Mouse (Mus musculus) regulatory T cell (primary cell): ENCODE data around the gene 2810021J22Rik.

ENCODE experiments used
- in situ Hi-C: fragments of 300-600 bp; cut with MboI, MseI; formaldehyde crosslinking; loops from one replicate; pipeline ENCODE4 v1.15.1; 2025; ENCODE audit warnings: high pct_unique_total_duplicates

2810021J22Rik gene

GRCm38 (mm10) chr11:58916879-58917744 is 50.1 kb downstream of the 2810021J22Rik start:
- in situ Hi-C loops, result no loop called here

DNA sequence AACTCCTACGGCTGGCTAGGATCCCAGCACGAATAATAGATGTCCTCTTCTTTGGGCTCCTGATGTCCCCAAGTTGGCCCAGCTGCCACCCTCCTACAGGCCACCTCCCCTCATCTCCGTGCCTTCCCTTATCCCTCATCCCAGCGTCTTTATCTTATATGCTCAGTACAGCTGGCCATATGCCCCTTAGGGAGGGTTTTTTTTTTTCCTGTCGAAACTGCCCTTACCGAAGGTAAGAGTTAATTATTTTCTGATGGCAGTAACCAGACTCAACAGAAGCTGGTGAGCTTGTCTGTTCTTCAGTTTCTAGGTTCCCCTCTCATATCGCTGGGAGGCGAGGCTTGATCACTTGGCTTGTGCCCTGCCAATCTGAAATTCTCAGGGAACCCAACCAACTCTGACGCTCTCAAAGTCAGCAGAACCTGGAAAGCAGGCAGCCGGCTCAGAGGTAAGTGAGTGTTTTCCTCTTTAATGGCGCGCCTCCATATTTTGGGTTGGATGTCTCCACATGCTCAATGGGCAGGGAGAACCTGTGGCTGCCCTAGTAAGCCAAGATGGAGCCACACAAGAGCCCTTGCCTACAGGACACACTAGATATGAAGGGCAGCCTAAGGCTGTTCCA is 50.8 kb downstream of the 2810021J22Rik start, which contains the start of gene Btnl10:
Gene Btnl10 (plus strand): TSS at position 164 of the 622 bp plus-strand sequence.
- in situ Hi-C loops, result no loop called here

DNA sequence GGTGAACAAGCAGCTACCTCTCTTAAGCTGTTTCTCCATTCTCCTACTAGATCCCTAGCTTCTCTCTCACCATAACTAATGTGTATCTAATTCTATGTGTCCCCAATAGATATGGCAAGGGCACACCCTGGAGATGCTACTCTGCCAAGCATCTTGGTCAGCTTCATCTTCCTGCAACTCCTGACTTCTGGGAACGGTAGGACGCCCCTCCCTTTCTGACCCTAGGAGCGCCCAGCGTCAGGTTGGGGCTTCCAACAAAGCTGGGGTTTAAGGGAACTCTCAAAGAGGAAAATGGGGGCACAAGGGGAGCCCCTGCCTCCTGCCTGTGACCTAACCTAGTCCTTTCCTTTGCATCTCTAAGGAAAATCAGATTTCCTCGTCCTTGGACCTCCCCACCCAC is 51.7 kb downstream of the 2810021J22Rik start:
- in situ Hi-C loops, result no loop called here

GRCm38 (mm10) chr11:58922420-58922819 is 55.4 kb downstream of the 2810021J22Rik start:
- in situ Hi-C loops, result loop anchor here (10.0 kb wide), 1 partner anchor 282 kb away; the partner anchor contains the start of genes 2310033P09Rik and Mrpl55

GRCm38 (mm10) chr11:58926651-58927050 is 59.6 kb downstream of the 2810021J22Rik start:
- in situ Hi-C loops, result loop anchor here (10.0 kb wide), 1 partner anchor 278 kb away; the partner anchor contains the start of genes 2310033P09Rik and Mrpl55

GRCm38 (mm10) chr11:58927053-58927452 is 60.0 kb downstream of the 2810021J22Rik start:
- in situ Hi-C loops, result loop anchor here (10.0 kb wide), 1 partner anchor 278 kb away; the partner anchor contains the start of genes 2310033P09Rik and Mrpl55

DNA sequence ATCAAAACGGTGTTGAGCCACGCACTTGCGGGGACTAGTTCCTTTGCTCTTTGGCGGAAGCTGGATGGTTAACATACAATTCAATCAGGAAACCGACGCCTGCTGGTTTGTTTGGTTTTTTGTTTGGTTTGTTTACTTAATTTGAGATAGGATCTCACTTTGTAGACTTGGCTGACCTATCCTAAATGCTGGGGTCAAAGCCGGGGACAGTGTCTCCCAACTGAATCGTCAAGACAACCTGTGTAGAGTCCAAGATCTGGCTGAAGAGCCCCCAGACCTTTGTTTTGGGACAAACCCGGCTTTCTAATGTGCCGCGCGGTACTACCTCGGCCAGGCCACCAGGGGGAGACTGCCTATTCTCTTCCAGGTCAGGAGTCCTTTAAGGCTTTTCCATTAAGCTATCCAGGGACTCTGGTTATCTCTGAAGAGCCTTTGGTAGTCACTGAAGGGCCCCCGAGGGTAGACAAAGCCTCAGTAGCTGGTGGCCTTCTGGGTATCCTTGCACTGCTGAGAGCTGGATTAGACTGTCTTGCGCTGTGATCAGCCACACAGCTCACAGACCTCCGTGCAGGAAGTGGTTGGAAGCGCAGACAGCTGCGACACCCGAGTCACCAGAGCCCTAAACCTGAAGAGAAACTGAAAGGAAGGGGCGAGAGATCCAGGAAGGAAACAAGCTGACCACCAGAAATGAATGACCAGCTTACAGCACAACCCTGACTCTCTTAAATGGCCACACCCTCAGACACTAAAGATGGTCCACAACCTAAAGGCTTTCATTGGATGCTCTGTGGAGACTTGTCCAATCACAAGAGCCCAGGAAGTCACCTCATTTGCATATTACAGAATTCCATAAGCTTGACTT is 61.0 kb downstream of the 2810021J22Rik start:
- in situ Hi-C loops, result loop anchor here (10.0 kb wide), 1 partner anchor 277 kb away; the partner anchor contains the start of genes 2310033P09Rik and Mrpl55

- in situ Hi-C loops, result loop anchor here (10.0 kb wide), 1 partner anchor 276 kb away; the partner anchor contains the start of genes 2310033P09Rik and Mrpl55
Measured at GRCm38 (mm10) chr11:58929055-58929454, 62.0 kb downstream of the 2810021J22Rik start.

DNA sequence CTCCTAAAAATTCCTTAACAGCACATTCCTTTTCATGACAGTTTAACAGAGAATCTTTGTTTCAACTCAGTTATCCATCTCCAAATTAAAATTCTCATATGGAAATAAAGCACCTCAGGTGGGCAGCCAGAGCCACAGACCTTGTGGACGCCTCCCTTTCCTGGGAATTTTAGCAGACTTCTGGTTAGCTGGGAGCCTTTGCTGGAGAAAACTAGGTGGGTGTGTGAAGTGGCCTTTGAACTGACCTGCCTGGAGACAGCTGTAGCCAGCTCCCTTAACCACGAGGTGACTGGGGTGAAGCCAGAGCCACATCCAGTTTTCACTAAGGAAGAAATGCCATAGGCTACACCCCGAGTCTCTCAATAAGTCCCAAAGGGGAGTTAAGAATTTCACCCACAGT is 62.6 kb downstream of the 2810021J22Rik start:
- in situ Hi-C loops, result loop anchor here (10.0 kb wide), 1 partner anchor 275 kb away; the partner anchor contains the start of genes 2310033P09Rik and Mrpl55

DNA sequence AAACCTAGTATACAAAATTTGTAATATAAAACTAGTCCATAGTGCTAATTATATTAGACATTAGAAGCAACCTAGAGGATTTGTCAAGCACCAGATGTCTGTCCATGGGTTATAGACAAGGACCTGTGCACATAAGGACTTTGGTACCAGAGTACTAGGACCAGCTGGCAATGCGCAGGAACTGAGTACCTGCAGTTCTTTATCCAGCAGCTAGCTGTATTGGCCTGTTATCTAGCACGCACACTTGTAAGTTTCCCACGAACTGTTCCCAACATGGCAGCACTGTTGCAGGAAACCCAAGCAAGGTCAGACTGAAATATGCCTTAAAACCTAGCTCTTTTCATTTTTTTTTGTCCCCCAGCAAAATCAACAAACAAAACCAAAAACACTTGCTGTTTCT is 63.2 kb downstream of the 2810021J22Rik start:
- in situ Hi-C loops, result no loop called here

- in situ Hi-C loops, result no loop called here
Measured at GRCm38 (mm10) chr11:58931576-58931975, 64.6 kb downstream of the 2810021J22Rik start.
